In genomic region chr5:114072262-114072661, GRCm38 (mm10) we compare ENCODE assay signal across 28 mouse cellular contexts. TPM values are rescaled to one million over a fixed set of nuclear protein-coding genes. Genes with fewer than 3 reads are reported as not detected.
DNase-seq lines count a peak whose midpoint lies in the region; ATAC-seq and TF ChIP-seq lines count a peak whose summit lies in the region.
"Had no signal": no experiment of that assay in that cellular context is flagged by ENCODE, and none has a peak within 500 bp of the region (broad histone marks: within the 10 kb centered on the region; RNA-seq: fewer than 3 reads in every experiment).

No protein-coding gene starts in this region.

- no peaks in the 10 kb centered on the region for H3K9me3 ChIP-seq in hindbrain, postnatal 0 days (ENCODE audit: low read length)
- no peaks in the 10 kb centered on the region for H3K9me3 ChIP-seq in hindbrain, embryonic 12.5 days (replicated peaks)
- peaks cover 3% of the 10 kb centered on the region for H3K9me3 ChIP-seq in CH12.LX (replicated peaks; ENCODE audit: low read length)
- no peaks in the 10 kb centered on the region; the same call in 1 of the 2 replicates for H3K9me3 ChIP-seq in forebrain, embryonic 11.5 days (ENCODE audit: control insufficient read depth, low read length)
- H3K9me3 ChIP-seq: forebrain, embryonic 12.5 days; heart, embryonic 13.5 days; kidney, embryonic 15.5 days; limb, embryonic 12.5 days; liver, embryonic 12.5 days; neural tube, embryonic 13.5 days; stomach, embryonic 15.5 days had no signal

- H3K27ac ChIP-seq in hindbrain, postnatal 0 days, result no peak overlapping the region
- H3K27ac ChIP-seq in hindbrain, embryonic 12.5 days, result no peak overlapping the region
- H3K27ac ChIP-seq in CH12.LX (ENCODE audit: insufficient read depth, low read depth), result peak overlapping the region; percentile 20; the same call in 1 of the 2 replicates
- H3K27ac ChIP-seq in forebrain, embryonic 11.5 days (ENCODE audit: low read depth, low read length), result no peak overlapping the region
- H3K27ac ChIP-seq: forebrain, embryonic 12.5 days; heart, adult 2 months; heart, embryonic 13.5 days; kidney, embryonic 15.5 days; limb, embryonic 12.5 days; liver, embryonic 12.5 days; neural tube, embryonic 13.5 days; stomach, embryonic 15.5 days had no signal

- H3K4me2 ChIP-seq in hindbrain, postnatal 0 days (ENCODE audit: low read depth, low read length), result no peak overlapping the region
- H3K4me2 ChIP-seq in hindbrain, embryonic 12.5 days (replicated peaks), result no peak overlapping the region
- no peak overlapping the region for H3K4me2 ChIP-seq in CH12.LX (ENCODE audit: insufficient read depth, low read depth, poor library complexity, severe bottlenecking)
- no peak overlapping the region for H3K4me2 ChIP-seq in forebrain, embryonic 11.5 days (ENCODE audit: low read depth, low read length, severe bottlenecking)
- H3K4me2 ChIP-seq: forebrain, embryonic 12.5 days; heart, embryonic 13.5 days; kidney, embryonic 15.5 days; limb, embryonic 12.5 days; liver, embryonic 12.5 days; neural tube, embryonic 13.5 days; stomach, embryonic 15.5 days had no signal

- in situ Hi-C loops in CH12.LX (cut with MboI; ENCODE audit: low pct_ligation_motif_present, low pct_unique_long_range_greater_than_20kb, low sequenced_read_pairs), result loop anchor here (5.0 kb wide), 1 partner anchor 35 kb away; no protein-coding TSS in a partner anchor

- no peak for TF ChIP-seq CTCF in hindbrain, postnatal 0 days (IDR thresholded peaks at IDR 0.05; ENCODE audit: low read depth)
- TF ChIP-seq CTCF in CH12.LX (conservative IDR thresholded peaks at IDR 0.05 in 1 of 2, IDR thresholded peaks at IDR 0.05 in 1 of 2; ENCODE audit: low read depth in 2 of 2, low read length in 2 of 2), result no peak

- H3K4me3 ChIP-seq in hindbrain, postnatal 0 days (ENCODE audit: low read length), result no peak overlapping the region
- no peak overlapping the region for H3K4me3 ChIP-seq in hindbrain, embryonic 12.5 days
- no peak overlapping the region for H3K4me3 ChIP-seq in CH12.LX (replicated peaks in 1 of 3; ENCODE audit: low read depth in 2 of 3, low read length in 2 of 3, poor library complexity in 1 of 3)
- H3K4me3 ChIP-seq in forebrain, embryonic 11.5 days (ENCODE audit: low read depth, low read length), result no peak overlapping the region
- H3K4me3 ChIP-seq: forebrain, embryonic 12.5 days; heart, adult 2 months; heart, embryonic 13.5 days; kidney, embryonic 15.5 days; limb, embryonic 12.5 days; liver, embryonic 12.5 days; neural tube, embryonic 13.5 days; stomach, embryonic 15.5 days had no signal

- H3K27me3 ChIP-seq in hindbrain, postnatal 0 days (ENCODE audit: insufficient read depth, low read length), result no peaks in the 10 kb centered on the region
- H3K27me3 ChIP-seq in hindbrain, embryonic 12.5 days, result no peaks in the 10 kb centered on the region
- no peaks in the 10 kb centered on the region for H3K27me3 ChIP-seq in CH12.LX (replicated peaks)
- H3K27me3 ChIP-seq in forebrain, embryonic 11.5 days (ENCODE audit: control insufficient read depth, insufficient read depth, low read length), result no peaks in the 10 kb centered on the region
- H3K27me3 ChIP-seq: forebrain, embryonic 12.5 days; kidney, embryonic 15.5 days; limb, embryonic 12.5 days; liver, embryonic 12.5 days; neural tube, embryonic 13.5 days; stomach, embryonic 15.5 days had no signal

- WGBS in hindbrain, postnatal 0 days, result 30% methylated on average over 2 of the region's 2 CpGs
- WGBS in hindbrain, embryonic 12.5 days, result 35% methylated on average over 2 of the region's 2 CpGs
- 55% methylated on average over 2 of the region's 2 CpGs for WGBS in forebrain, embryonic 11.5 days

- H3K79me2 ChIP-seq in CH12.LX (replicated peaks; ENCODE audit: control insufficient read depth, extremely low read depth, insufficient read depth, poor library complexity, severe bottlenecking), result no peaks in the 10 kb centered on the region

- no peak for TF ChIP-seq EP300 in CH12.LX (IDR thresholded peaks at IDR 0.05; ENCODE audit: low read length)

- DNase-seq in hindbrain, postnatal 0 days (ENCODE audit: low spot score), result peak; percentile 37
- peak; percentile 77 for DNase-seq in CH12.LX (ENCODE audit: extremely low read depth)
- DNase-seq in adipocyte (ENCODE audit: low spot score), result peak; percentile 23
- peak; percentile 32 for DNase-seq in embryo, embryonic 9.5 days (ENCODE audit: extremely low spot score)
- DNase-seq in forebrain, embryonic 11.5 days (ENCODE audit: low spot score), result no peak
- DNase-seq in kidney, postnatal 36 days, result no peak
- DNase-seq: adrenal gland, postnatal 36 days; cerebellum, adult 11-12 months; cerebellum, postnatal 14 days; gastrocnemius, postnatal 36 days; heart, adult 2 months; heart, postnatal 14 days; kidney, postnatal 4 days; lung, adult 18-20 months; lung, postnatal 10 days; thymus, postnatal 25 days had no signal

- no peaks in the 10 kb centered on the region for H3K4me1 ChIP-seq in hindbrain, postnatal 0 days (ENCODE audit: insufficient read depth, low read length)
- H3K4me1 ChIP-seq in hindbrain, embryonic 12.5 days, result 0 out of 2 replicates have a peak, but pooled peaks cover 2% of the 10 kb centered on the region
- peaks cover 11 to 49% of the 10 kb centered on the region in 2 experiments for H3K4me1 ChIP-seq in CH12.LX (ENCODE audit: control insufficient read depth in 1 of 2, insufficient read depth in 2 of 2)
- no peaks in the 10 kb centered on the region for H3K4me1 ChIP-seq in forebrain, embryonic 11.5 days (replicated peaks; ENCODE audit: control insufficient read depth, insufficient read depth, low read length)
- H3K4me1 ChIP-seq: kidney, embryonic 15.5 days; limb, embryonic 12.5 days; liver, embryonic 12.5 days; neural tube, embryonic 13.5 days; stomach, embryonic 15.5 days had no signal

- dilution Hi-C loops in CH12.LX (cut with MboI; ENCODE audit: extremely low pct_ligation_motif_present, extremely low pct_unique_long_range_greater_than_20kb, low sequenced_read_pairs), result no loop called here

- no peaks in the 10 kb centered on the region for H3K36me3 ChIP-seq in hindbrain, postnatal 0 days (ENCODE audit: insufficient read depth, low read length)
- no peaks in the 10 kb centered on the region for H3K36me3 ChIP-seq in hindbrain, embryonic 12.5 days
- H3K36me3 ChIP-seq in CH12.LX (replicated peaks in 1 of 2; ENCODE audit: control insufficient read depth in 1 of 2, insufficient read depth in 1 of 2, low read length in 1 of 2), result no peaks in the 10 kb centered on the region
- no peaks in the 10 kb centered on the region for H3K36me3 ChIP-seq in forebrain, embryonic 11.5 days (ENCODE audit: control insufficient read depth, insufficient read depth, low read length)
- H3K36me3 ChIP-seq: forebrain, embryonic 12.5 days; heart, embryonic 13.5 days; kidney, embryonic 15.5 days; limb, embryonic 12.5 days; liver, embryonic 12.5 days; stomach, embryonic 15.5 days had no signal

- no peak for TF ChIP-seq POLR2A in CH12.LX (IDR thresholded peaks at IDR 0.05; ENCODE audit: low read depth, low read length)

- ATAC-seq in hindbrain, postnatal 0 days, result 0 out of 2 replicates have a peak, but pooled peaks have one; percentile 35
- no peak for ATAC-seq in hindbrain, embryonic 12.5 days (ENCODE audit: low FRiP score)
- ATAC-seq in forebrain, embryonic 11.5 days (replicated peaks; ENCODE audit: low FRiP score), result no peak
- ATAC-seq in erythroid progenitor cell, adult 5-6 weeks (replicated peaks; ENCODE audit: low FRiP score, poor library complexity, severe bottlenecking), result no peak
- ATAC-seq: hindbrain, embryonic 16.5 days; intestine, postnatal 0 days; liver, embryonic 12.5 days had no signal

- no peak overlapping the region for H3K9ac ChIP-seq in hindbrain, postnatal 0 days (replicated peaks; ENCODE audit: low read length)
- H3K9ac ChIP-seq in hindbrain, embryonic 12.5 days, result no peak overlapping the region
- H3K9ac ChIP-seq in CH12.LX (ENCODE audit: insufficient read depth, low read depth), result no peak overlapping the region
- no peak overlapping the region for H3K9ac ChIP-seq in forebrain, embryonic 11.5 days (ENCODE audit: low read length)
- H3K9ac ChIP-seq: forebrain, embryonic 12.5 days; heart, embryonic 13.5 days; kidney, embryonic 15.5 days; limb, embryonic 12.5 days; liver, embryonic 12.5 days; neural tube, embryonic 13.5 days; stomach, embryonic 15.5 days had no signal

- no peak for TF ChIP-seq RAD21 in CH12.LX (IDR thresholded peaks at IDR 0.05; ENCODE audit: low read depth, low read length)

RNA-seq across cellular contexts. Expression of gene Usp30, which starts 7.0 kb away (rescaled TPM):
- total RNA-seq in hindbrain, postnatal 0 days (2014; rRNA removed), result 47.2 and 54.9 TPM in 2 replicates
- polyA plus RNA-seq in hindbrain, postnatal 0 days (2015; fragmentation: Nextera tagmentation; extraction: Ambion mirVana), result 17.6 and 18.0 TPM in 2 replicates
- polyA plus RNA-seq in hindbrain, embryonic 12.5 days (2016; fragmentation: Nextera tagmentation; extraction: Ambion mirVana), result 17.5 and 19.0 TPM in 2 replicates
- total RNA-seq in CH12.LX (2012; rRNA removed) (11.5 and 13.0 TPM in 2 replicates), CH12.LX (2014; rRNA removed) (13.0 and 15.5 TPM in 2 replicates)
- polyA plus RNA-seq in CH12.LX (2012; ENCODE audit: insufficient read length, low read depth), result 14.5 and 16.1 TPM in 2 replicates
- 13.9 and 14.0 TPM in 2 replicates for polyA plus RNA-seq in forebrain, embryonic 11.5 days (2014; fragmentation: Nextera tagmentation; extraction: Ambion mirVana)
- 1.8 and 5.0 TPM in 2 replicates for total RNA-seq in erythroid progenitor cell, adult 5-6 weeks (2015; ENCODE audit: low replicate concordance)
- total RNA-seq in erythroid progenitor cell, adult 5-6 weeks (2017; ENCODE audit: low replicate concordance), result 0.68 and 0.77 TPM in 2 replicates

RNA-seq across cellular contexts. Expression of gene Svop, which starts 19.1 kb away (rescaled TPM):
- 159 and 173 TPM in 2 replicates for total RNA-seq in hindbrain, postnatal 0 days (2014; rRNA removed)
- 73.8 and 81.3 TPM in 2 replicates for polyA plus RNA-seq in hindbrain, postnatal 0 days (2015; fragmentation: Nextera tagmentation; extraction: Ambion mirVana)
- 55.6 and 56.1 TPM in 2 replicates for polyA plus RNA-seq in hindbrain, embryonic 12.5 days (2016; fragmentation: Nextera tagmentation; extraction: Ambion mirVana)
- total RNA-seq in CH12.LX (2012; rRNA removed), result 0.38 and 1.1 TPM in 2 replicates
- total RNA-seq in CH12.LX (2014; rRNA removed), result 0.20 and 0.31 TPM in 2 replicates
- 0.40 and 0.51 TPM in 2 replicates for polyA plus RNA-seq in CH12.LX (2012; ENCODE audit: insufficient read length, low read depth)
- 17.6 and 19.4 TPM in 2 replicates for polyA plus RNA-seq in forebrain, embryonic 11.5 days (2014; fragmentation: Nextera tagmentation; extraction: Ambion mirVana)
- not detected in 2 replicates for total RNA-seq in erythroid progenitor cell, adult 5-6 weeks (2015; ENCODE audit: low replicate concordance)
- 0.13 TPM in 1 of 2 replicates, not detected in the other for total RNA-seq in erythroid progenitor cell, adult 5-6 weeks (2017; ENCODE audit: low replicate concordance)
- total RNA-seq: gastrocnemius, postnatal 36 days; heart, adult 2 months; megakaryocyte progenitor cell, adult 5-6 weeks had no signal
- polyA plus RNA-seq: liver, embryonic 12.5 days had no signal

RNA-seq across cellular contexts. Expression of gene Alkbh2, which starts 55.8 kb away (rescaled TPM):
- 3.1 and 9.5 TPM in 2 replicates for total RNA-seq in hindbrain, postnatal 0 days (2014; rRNA removed)
- polyA plus RNA-seq in hindbrain, postnatal 0 days (2015; fragmentation: Nextera tagmentation; extraction: Ambion mirVana), result 7.6 and 8.0 TPM in 2 replicates
- polyA plus RNA-seq in hindbrain, embryonic 12.5 days (2016; fragmentation: Nextera tagmentation; extraction: Ambion mirVana), result 7.0 and 7.6 TPM in 2 replicates
- total RNA-seq in CH12.LX (2012; rRNA removed), result 35.0 and 35.7 TPM in 2 replicates
- 34.4 TPM in 2 replicates for total RNA-seq in CH12.LX (2014; rRNA removed)
- polyA plus RNA-seq in CH12.LX (2012; ENCODE audit: insufficient read length, low read depth), result 39.3 and 41.4 TPM in 2 replicates
- 12.6 and 12.9 TPM in 2 replicates for polyA plus RNA-seq in forebrain, embryonic 11.5 days (2014; fragmentation: Nextera tagmentation; extraction: Ambion mirVana)
- total RNA-seq in erythroid progenitor cell, adult 5-6 weeks (2015; ENCODE audit: low replicate concordance), result 1.7 and 7.9 TPM in 2 replicates
- total RNA-seq in erythroid progenitor cell, adult 5-6 weeks (2017; ENCODE audit: low replicate concordance), result not detected in 2 replicates

RNA-seq across cellular contexts. Expression of gene Ung, which starts 57.9 kb away (rescaled TPM):
- total RNA-seq in hindbrain, postnatal 0 days (2014; rRNA removed), result 13.8 and 15.5 TPM in 2 replicates
- 13.8 and 14.0 TPM in 2 replicates for polyA plus RNA-seq in hindbrain, postnatal 0 days (2015; fragmentation: Nextera tagmentation; extraction: Ambion mirVana)
- 25.7 and 26.2 TPM in 2 replicates for polyA plus RNA-seq in hindbrain, embryonic 12.5 days (2016; fragmentation: Nextera tagmentation; extraction: Ambion mirVana)
- total RNA-seq in CH12.LX (2012; rRNA removed) (39.1 and 53.4 TPM in 2 replicates), CH12.LX (2014; rRNA removed) (43.5 and 51.9 TPM in 2 replicates)
- polyA plus RNA-seq in CH12.LX (2012; ENCODE audit: insufficient read length, low read depth), result 83.3 and 91.9 TPM in 2 replicates
- 49.4 and 50.6 TPM in 2 replicates for polyA plus RNA-seq in forebrain, embryonic 11.5 days (2014; fragmentation: Nextera tagmentation; extraction: Ambion mirVana)
- total RNA-seq in erythroid progenitor cell, adult 5-6 weeks (2015; ENCODE audit: low replicate concordance), result 1.1 and 3.4 TPM in 2 replicates
- total RNA-seq in erythroid progenitor cell, adult 5-6 weeks (2017; ENCODE audit: low replicate concordance), result 1.7 and 5.5 TPM in 2 replicates

Comparison
In these comparisons a context has a peak if more than half of its experiments do, and no peak if none do; other contexts are left out.
1. DNase-seq: peak in hindbrain, postnatal 0 days (single experiment), CH12.LX (single experiment), adipocyte (single experiment) and embryo, embryonic 9.5 days (single experiment); none in forebrain, embryonic 11.5 days (single experiment) and kidney, postnatal 36 days (0 of 2).
2. RNA of gene Svop, which starts 19.1 kb away (polyA plus RNA-seq): 73.8 to 81.3 TPM in hindbrain, postnatal 0 days, 55.6 to 56.1 TPM in hindbrain, embryonic 12.5 days and 17.6 to 19.4 TPM in forebrain, embryonic 11.5 days; 0.40 to 0.51 TPM in CH12.LX; every median in the first group is over 10 times any median in the second.